Mouse (Mus musculus) kidney, postnatal 10 days (tissue): ENCODE measurements around the gene Gng5.

Experiments used
- DNase-seq: peaks from one replicate; pipeline ENCODE4 v3.0.0; 2021; ENCODE audit warnings: mixed read lengths

Gng5 gene

GRCm38 (mm10) chr3:146499431-146500002 lies at the start of gene Gng5, which contains the start of gene Spata1:
Gene Gng5 (plus strand): TSS chr3:146499807.
Gene Spata1 (minus strand): TSS chr3:146499753.
- peak; percentile 96 for DNase-seq

GRCm38 (mm10) chr3:146450371-146450841 lies 49.2 kb upstream of the Gng5 start:
- DNase-seq, result peak; percentile 98

GRCm38 (mm10) chr3:146451375-146451774 lies 48.2 kb upstream of the Gng5 start:
- no peak for DNase-seq

- DNase-seq, result no peak
These were observed 36.7 kb upstream of the Gng5 start for GRCm38 (mm10) chr3:146462939-146463338.

- DNase-seq, result no peak
These were observed 30.4 kb upstream of the Gng5 start for GRCm38 (mm10) chr3:146469226-146469625.

DNA sequence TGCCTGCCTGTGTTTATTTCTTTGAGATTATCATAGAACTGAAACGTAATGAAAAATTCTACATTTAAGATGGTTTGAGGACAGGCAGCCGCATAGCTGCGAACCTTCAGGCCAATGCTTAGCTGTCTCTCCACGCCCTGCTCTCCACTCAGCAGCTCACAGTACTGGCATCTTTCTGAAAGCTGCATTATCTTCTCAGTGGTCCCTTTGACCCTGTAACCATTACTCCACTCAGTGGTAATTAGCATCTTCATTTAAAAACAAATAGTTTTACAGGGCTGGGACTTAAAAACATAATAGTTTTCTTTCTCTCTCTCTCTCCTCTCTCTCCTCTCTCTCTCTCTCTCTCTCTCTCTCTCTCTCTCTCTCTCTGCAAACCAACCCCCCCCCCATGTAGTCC lies 26.9 kb upstream of the Gng5 start:
- DNase-seq, result no peak

DNA sequence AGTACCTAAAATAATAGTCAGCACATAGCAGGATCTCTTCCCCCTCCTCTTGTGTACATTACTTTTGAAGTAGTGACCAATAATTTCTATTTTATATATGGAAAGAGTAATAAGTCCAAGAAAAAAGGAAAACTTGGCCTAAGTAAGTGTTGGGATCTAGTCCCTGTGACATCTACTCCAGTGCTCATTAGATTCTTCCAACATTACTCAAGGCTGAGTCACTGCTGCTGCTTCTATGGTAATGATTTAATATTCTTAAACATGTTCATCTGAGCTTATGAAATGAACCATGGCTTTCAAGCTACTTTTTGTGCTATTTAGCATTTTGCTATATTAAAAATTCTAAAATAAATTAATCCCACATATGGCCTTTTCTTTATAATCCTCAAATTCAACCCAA lies 25.9 kb upstream of the Gng5 start:
- DNase-seq, result no peak

DNA sequence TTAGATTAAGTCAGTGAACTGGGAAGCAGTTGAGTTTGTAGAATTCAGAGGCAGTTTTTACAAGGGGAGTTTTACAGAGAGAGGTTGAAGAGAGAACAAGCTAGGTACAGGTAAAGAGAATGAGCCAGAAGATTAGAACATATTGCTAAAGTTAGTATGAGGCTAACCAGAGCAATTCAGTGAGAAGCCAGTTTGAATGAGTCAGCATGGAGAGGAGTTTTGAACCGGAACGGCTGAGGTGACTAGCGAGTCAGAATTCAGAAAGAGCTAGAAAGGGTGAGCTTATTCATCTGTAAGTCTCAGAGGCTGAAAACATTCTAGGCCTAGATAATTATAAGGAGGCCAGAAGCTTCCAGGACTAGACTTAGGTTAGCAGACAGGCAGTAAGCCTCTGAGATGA lies 25.2 kb upstream of the Gng5 start:
- DNase-seq, result no peak

DNA sequence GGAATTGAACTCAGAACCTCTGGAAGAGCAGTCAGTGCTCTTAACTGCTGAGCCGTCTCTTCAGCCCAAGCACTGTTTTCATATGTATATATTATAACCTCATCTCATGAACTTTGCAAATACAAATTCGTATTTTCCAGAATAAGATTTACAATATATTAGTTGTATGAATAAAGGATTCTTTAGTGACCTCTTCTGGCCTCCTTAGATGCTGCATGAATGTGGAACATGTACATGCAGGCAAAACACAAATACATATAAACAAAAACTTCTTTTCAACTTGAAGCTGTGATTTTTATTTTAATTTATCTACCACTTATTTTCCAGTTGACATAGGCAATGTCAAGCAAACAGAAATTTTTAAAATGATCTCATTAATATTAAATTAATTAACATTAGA lies 17.6 kb upstream of the Gng5 start:
- DNase-seq, result no peak

DNA sequence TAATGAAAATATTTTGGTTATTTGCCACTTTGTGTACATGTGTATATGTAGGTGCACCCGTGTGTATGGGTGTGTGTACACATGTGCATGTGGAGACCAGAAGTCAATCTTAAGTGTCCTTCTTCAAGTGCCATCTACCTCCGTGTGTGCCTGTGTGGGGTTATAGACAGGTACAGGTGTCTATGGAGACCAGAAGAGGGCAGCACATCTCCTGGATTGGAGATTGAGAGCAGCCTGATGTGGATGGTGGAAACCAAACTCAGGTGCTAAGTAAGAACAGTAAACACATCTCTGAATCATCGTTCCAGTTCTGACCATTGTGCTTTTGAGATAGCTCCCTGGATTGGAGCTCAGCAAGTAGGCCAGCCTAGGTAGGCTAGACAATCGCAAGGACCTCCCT lies 13.1 kb upstream of the Gng5 start:
- no peak for DNase-seq

DNA sequence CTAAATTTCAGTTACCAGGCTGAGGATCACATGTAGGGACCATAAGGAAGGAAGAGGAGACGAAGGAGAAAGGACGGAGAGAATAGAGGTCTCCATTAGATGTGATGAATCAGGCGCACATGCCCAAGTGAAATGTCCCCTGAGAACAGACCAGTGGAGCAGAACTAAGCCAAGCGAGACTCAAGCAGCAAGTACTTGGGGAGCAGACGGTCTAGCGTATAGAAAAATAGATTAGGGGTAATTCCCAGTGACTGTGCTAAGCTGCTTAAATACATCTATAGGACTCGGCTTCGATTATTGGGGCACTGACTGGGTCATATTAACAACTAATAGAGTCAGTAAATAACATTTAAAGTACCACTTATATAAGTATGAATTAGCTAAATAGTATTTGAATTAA lies 4.7 kb upstream of the Gng5 start:
- DNase-seq, result no peak

DNA sequence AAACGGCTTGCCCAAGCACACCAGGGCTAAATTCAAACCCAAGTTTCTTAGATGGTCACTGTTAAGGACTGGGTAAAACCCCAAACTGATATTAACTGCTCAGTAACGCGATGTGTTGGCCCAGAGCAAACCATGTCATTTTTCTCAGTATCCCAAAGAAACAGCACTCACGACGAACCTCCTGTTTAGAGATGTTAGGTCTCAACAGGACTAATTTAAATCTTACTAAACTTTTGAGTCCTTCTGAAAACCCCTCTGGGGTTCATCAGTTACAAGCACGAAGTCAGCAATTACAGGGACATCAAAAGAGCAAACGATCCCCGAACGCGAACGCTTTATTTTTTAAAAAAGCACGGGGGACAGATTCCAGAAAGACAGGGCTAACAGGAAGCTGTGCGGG lies 618 bp upstream of the Gng5 start:
- no peak for DNase-seq

GRCm38 (mm10) chr3:146500003-146500809 lies 599 bp downstream of the Gng5 start:
- DNase-seq, result peak; percentile 76

DNA sequence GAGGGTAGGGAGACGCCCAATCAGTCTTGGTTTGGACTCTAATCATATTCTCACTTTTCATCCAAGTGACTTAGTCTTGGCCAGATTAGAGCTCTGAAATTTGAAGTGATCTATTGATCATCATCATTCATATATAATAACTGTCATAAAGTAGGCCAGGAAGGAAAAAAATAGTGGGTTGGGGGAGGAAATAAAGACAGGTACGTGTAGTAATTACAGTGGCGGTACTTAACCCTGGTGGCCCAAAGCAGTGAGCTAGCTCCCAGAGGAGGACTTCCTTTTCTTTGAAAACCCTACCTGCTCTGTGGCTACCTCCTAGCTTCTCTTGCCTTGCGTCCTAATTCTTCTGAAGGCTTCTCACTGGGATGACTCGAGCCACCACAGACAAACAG lies 1.2 kb downstream of the Gng5 start:
- DNase-seq, result no peak

GRCm38 (mm10) chr3:146501601-146502123 lies 2.1 kb downstream of the Gng5 start:
- no peak for DNase-seq

DNA sequence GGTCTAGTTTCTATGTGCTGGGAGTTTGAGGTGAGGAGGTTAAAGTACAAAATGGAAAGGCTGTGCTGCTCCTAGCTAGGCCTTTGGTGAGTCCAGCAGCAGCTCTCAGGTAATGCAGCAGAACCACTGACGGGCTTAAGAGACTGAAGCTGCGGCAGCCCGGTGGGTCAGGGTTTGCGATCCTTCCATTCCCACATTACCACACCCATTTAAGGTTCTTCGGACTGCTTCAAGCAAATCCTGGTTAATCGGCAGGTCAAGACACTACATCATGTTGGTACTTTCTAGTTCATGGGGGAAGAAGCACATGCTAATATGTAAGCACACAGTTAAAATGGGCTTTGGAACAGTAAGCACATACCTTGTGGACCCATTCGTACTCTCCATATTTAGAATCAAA lies 7.1 kb downstream of the Gng5 start:
- DNase-seq, result no peak

GRCm38 (mm10) chr3:146520226-146520797 lies 20.7 kb downstream of the Gng5 start:
- DNase-seq, result no peak

GRCm38 (mm10) chr3:146520798-146521651 lies 21.4 kb downstream of the Gng5 start, which contains the start of gene Rpf1:
Gene Rpf1 (minus strand): TSS chr3:146521429.
- DNase-seq, result peak; percentile 93

- DNase-seq, result no peak
These were observed 22.0 kb downstream of the Gng5 start for GRCm38 (mm10) chr3:146521652-146522020.

DNA sequence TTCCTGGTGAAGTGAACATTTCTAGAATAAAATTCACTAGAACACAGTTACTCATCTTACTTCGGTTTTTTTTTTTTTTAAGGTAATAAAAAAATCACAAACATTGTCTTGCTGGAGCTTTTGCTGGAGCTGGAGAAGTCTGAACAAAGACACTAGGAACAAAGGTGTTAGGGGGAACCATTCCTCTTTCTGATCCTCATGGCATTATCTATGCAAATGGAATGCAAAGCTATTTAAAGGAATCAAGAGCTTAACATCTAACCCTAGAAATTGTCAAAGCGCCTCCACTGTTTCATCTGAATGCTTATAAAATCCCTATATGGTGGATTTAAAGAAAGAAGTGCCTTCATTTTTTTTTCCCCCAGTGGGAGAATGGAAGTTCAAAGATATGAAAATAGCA lies 28.7 kb downstream of the Gng5 start:
- no peak for DNase-seq

GRCm38 (mm10) chr3:146534986-146535385 lies 35.4 kb downstream of the Gng5 start:
- no peak for DNase-seq

DNA sequence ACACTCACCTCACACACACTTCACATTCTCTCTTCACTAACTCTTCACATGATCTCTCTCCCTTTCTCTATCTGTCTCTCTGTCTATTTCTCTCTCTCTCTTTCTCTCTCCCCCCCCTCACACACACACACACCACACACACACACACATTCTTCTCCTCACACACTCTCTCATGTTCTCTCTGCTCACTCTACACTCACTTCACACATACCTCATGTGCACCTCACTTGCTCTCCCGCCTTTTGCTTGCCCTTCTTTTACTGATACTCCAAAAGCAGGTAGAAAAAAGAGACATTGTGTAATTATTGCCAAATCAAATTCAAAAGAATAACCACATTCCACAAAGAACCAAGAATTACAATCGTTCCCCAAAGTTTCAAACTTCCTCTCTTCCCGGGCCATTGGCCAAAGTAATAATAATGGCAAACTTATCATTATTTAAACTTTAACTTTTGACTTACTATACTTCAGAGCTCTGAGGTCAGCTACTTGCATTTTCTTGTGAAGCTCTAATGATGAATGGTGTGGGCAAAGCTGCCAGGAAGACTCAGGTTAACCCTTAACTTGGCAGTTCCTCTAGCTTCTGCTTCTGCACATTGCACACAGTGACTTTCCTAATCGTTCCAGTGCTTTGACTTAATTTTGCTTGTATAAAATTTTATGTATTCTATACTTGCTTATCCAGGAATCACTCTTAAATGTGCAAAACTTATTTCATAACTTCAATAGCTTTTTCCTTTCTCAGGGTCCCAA lies 41.1 kb downstream of the Gng5 start:
- DNase-seq, result no peak
